Mouse (Mus musculus) spleen, adult 2 months (tissue): ENCODE results near the gene Riox1.

Experiments used
- CTCF ChIP-seq: fragments of 200-500 bp; IDR thresholded peaks from 2 replicates; pipeline ENCODE4 v1.5.1; 2011; ENCODE audit warnings: mild to moderate bottlenecking, inconsistent platforms; ENCODE audit not compliant: insufficient read depth, insufficient read length, insufficient replicate concordance; ENCODE audit errors: extremely low read depth
- POLR2A ChIP-seq: fragments of 200-500 bp; IDR thresholded peaks from 2 replicates; pipeline ENCODE4 v1.6.1; 2011; ENCODE audit warnings: low read depth, low read length, inconsistent platforms

DNA sequence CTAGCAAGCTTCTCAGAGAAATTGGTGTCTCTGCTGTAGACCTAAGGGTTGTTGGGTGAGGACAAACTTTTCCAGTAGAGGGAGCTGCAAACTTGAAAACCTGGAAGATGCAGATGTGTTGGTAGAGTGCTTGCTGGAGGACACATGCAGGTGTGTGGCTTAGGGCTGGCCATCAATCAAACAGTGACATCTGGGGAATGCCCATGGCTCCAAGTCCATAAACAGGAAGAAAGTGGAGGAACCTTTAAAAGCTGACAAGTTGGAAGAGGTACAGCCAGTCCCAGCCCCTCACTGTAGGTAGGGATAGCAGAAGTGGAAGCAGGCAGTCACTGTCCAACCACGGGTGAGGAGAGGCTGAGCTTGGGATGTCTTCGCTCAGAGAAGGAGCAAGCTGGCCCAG, 21.7 kb downstream of the Riox1 start:
- TF ChIP-seq CTCF (peak; percentile 38; the same call in 1 of the 2 replicates), POLR2A (no peak)
